Mouse (Mus musculus) liver, embryonic 13.5 days (tissue): ENCODE results near the gene Pola2. TPM values are rescaled to one million over a fixed set of nuclear protein-coding genes. Genes with fewer than 3 reads are reported as not detected.

Experiments used
- ATAC-seq: fragments of 200-750 bp; cut with Nextera tagmentation; 2 replicates; pipeline ENCODE4 v1.8.0; 2017; ENCODE audit warnings: low read depth, mild to moderate bottlenecking, moderate number of reproducible peaks, moderate library complexity
- DNase-seq: peaks from one replicate; pipeline ENCODE4 v3.0.0; 2022
- H3K27ac ChIP-seq: fragments of 300-500 bp; sonication (generic); 2 replicates; pipeline ENCODE4 v1.5.1; 2015; ENCODE audit warnings: moderate library complexity, mild to moderate bottlenecking, inconsistent platforms
- H3K27me3 ChIP-seq: fragments of 300-500 bp; sonication (generic); 2 replicates; pipeline ENCODE4 v1.6.1; 2015; ENCODE audit warnings: mild to moderate bottlenecking, inconsistent platforms
- H3K36me3 ChIP-seq: fragments of 300-500 bp; sonication (generic); 2 replicates; pipeline ENCODE4 v1.6.1; 2015; ENCODE audit warnings: mild to moderate bottlenecking, inconsistent platforms
- H3K4me1 ChIP-seq: fragments of 300-500 bp; sonication (generic); replicated peaks from 2 replicates; pipeline ENCODE4 v1.6.1; 2015; ENCODE audit warnings: inconsistent platforms
- H3K4me2 ChIP-seq: fragments of 300-500 bp; sonication (generic); 2 replicates; pipeline ENCODE4 v1.6.1; 2015; ENCODE audit warnings: inconsistent platforms, mild to moderate bottlenecking, moderate library complexity
- H3K4me3 ChIP-seq: fragments of 300-500 bp; sonication (generic); replicated peaks from 2 replicates; pipeline ENCODE4 v1.5.1; 2015; ENCODE audit warnings: mild to moderate bottlenecking, inconsistent platforms
- H3K9ac ChIP-seq: fragments of 300-500 bp; sonication (generic); 2 replicates; pipeline ENCODE4 v1.6.1; 2015; ENCODE audit warnings: mild to moderate bottlenecking, inconsistent platforms
- H3K9me3 ChIP-seq: fragments of 300-500 bp; sonication (generic); replicated peaks from 2 replicates; pipeline ENCODE4 v1.6.1; 2016; ENCODE audit warnings: inconsistent platforms
- WGBS: fragments of 180-500 bp; shearing (Covaris S2); methylation state at CpG from one replicate; pipeline ENCODE4 v1.1.7; 2015; ENCODE audit not compliant: insufficient replicate concordance; 5-methylcytosine and 5-hydroxymethylcytosine counted together
- polyA plus RNA-seq: library from polyadenylated mRNA; unstranded; fragments of >200 nt; fragmentation: Nextera tagmentation; extraction: Ambion mirVana; gene quantifications from 2 replicates; pipeline ENCODE4 v1.2.1, GENCODE M21; 2015

Gene Pola2
- polyA plus RNA-seq, 1 experiment from 2014 or later, result 62.2 TPM

GRCm38 (mm10) chr19:5923990-5924712 is 39.9 kb downstream of the Pola2 start:
- DNase-seq (peak; percentile 83), ATAC-seq (peak; percentile 35)
- no peaks in the 10 kb centered on the region for H3K9me3 ChIP-seq
- peaks cover 19% of the 10 kb centered on the region for H3K27me3 ChIP-seq
- under 1% methylated on average over 38 of the region's 38 CpGs for WGBS
- peak overlapping the region; percentile 76 for H3K27ac ChIP-seq
- H3K4me3 ChIP-seq, result peak overlapping the region; percentile 63
- no peaks in the 10 kb centered on the region for H3K36me3 ChIP-seq
- H3K4me1 ChIP-seq, result peaks cover 59% of the 10 kb centered on the region
- peak overlapping the region; percentile 92 for H3K4me2 ChIP-seq
- peak overlapping the region; percentile 74 for H3K9ac ChIP-seq

GRCm38 (mm10) chr19:5922963-5923362 is 41.0 kb downstream of the Pola2 start:
- Histone ChIP-seq H3K9me3 (no peaks in the 10 kb centered on the region), H3K9ac (peak overlapping the region; percentile 56), H3K36me3 (peaks cover 7% of the 10 kb centered on the region)

DNA sequence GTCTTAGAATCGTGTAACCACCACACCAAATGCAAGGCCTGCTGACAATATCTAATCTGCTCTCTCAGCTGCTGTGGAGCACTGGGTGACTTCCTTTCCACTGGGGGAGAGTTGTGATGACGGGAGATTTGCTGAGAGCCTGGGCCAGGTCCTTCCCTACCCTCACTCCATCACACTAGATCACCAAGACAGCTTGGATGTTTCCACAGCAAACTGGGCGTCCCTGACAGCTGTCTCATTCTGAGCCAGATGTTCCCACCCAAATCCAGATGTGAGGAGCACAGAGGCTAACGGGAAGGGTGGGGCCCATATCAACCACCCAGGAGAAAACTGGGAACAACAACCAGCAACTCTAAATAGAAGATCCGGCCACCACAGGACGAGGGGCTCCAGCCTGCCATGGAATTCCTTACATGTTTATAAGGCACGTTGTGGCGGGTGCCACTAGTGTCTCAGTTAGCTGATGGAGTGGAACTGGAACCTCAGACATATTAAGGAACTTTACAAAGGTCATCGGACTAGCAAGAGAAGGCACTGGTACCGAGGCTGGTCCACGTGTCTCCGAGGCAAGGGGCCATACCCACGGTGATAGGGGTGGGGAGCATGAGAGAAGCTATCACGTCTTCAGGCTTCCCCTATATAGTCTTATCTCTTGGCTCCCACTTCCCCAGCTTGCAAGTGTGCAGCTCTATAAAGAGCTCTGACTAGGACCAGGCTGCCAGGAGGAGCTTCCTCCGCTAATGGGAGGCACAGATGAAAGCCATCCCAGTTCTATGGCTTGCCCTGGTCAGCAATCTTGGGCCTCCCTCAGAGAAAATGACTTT is 41.7 kb downstream of the Pola2 start:
- peak; percentile 70 for DNase-seq
- Histone ChIP-seq H3K27ac (peak overlapping the region; percentile 91), H3K4me3 (peak overlapping the region; percentile 38), H3K9me3 (no peaks in the 10 kb centered on the region), H3K4me1 (peaks cover 50% of the 10 kb centered on the region), H3K36me3 (peaks cover 13% of the 10 kb centered on the region), H3K4me2 (peak overlapping the region; percentile 92), H3K27me3 (peaks cover 17% of the 10 kb centered on the region), H3K9ac (peak overlapping the region; percentile 56)
- ATAC-seq, result peak; percentile 80
- WGBS, result 21% methylated on average over 15 of the region's 15 CpGs

More at GRCm38 (mm10) chr19:5922963-5923362, 41.0 kb downstream of the Pola2 start:
- Histone ChIP-seq H3K4me3 (peak overlapping the region; percentile 38), H3K27me3 (peaks cover 19% of the 10 kb centered on the region), H3K4me1 (peaks cover 50% of the 10 kb centered on the region), H3K4me2 (peak overlapping the region; percentile 92), H3K27ac (peak overlapping the region; percentile 91)
- DNase-seq (no peak), ATAC-seq (no peak)
- 72% methylated on average over 3 of the region's 3 CpGs for WGBS

GRCm38 (mm10) chr19:5921715-5922114 is 42.3 kb downstream of the Pola2 start:
- 16% methylated on average over 9 of the region's 9 CpGs for WGBS
- peak; percentile 55 for DNase-seq
- peak; percentile 15 for ATAC-seq

GRCm38 (mm10) chr19:5913007-5913719 is 50.8 kb downstream of the Pola2 start, which contains the start of gene Dpf2:
Gene Dpf2, minus strand, starts transcription at chr19:5913010.
- peak within 1 kb of the TSS; percentile 89 for H3K4me2 ChIP-seq
- ATAC-seq (peak; percentile 54), DNase-seq (peak; percentile 42)
- H3K9me3 ChIP-seq, result no peaks in the 10 kb centered on the region
- peaks cover 36% of the 10 kb centered on the region for H3K36me3 ChIP-seq
- no peaks in the 10 kb centered on the region for H3K27me3 ChIP-seq
- WGBS, result 5% methylated on average over 13 of the region's 13 CpGs
- H3K9ac ChIP-seq, result peak within 1 kb of the TSS; percentile 99
- peak within 1 kb of the TSS; percentile 96 for H3K4me3 ChIP-seq
- peak within 1 kb of the TSS; percentile 92 for H3K27ac ChIP-seq
- H3K4me1 ChIP-seq, result peaks cover 57% of the 10 kb centered on the region

More at GRCm38 (mm10) chr19:5921715-5922114, 42.3 kb downstream of the Pola2 start:
- Histone ChIP-seq H3K27ac (peak overlapping the region; percentile 91), H3K27me3 (peaks cover 15% of the 10 kb centered on the region), H3K4me1 (peaks cover 50% of the 10 kb centered on the region), H3K9me3 (no peaks in the 10 kb centered on the region), H3K4me2 (peak overlapping the region; percentile 92), H3K4me3 (peak overlapping the region; percentile 38), H3K9ac (peak overlapping the region; percentile 56), H3K36me3 (peaks cover 19% of the 10 kb centered on the region)

GRCm38 (mm10) chr19:5912103-5913006 is 51.6 kb downstream of the Pola2 start:
- no peaks in the 10 kb centered on the region for H3K27me3 ChIP-seq
- no peaks in the 10 kb centered on the region for H3K9me3 ChIP-seq
- H3K4me2 ChIP-seq, result peak overlapping the region; percentile 89
- H3K27ac ChIP-seq, result peak overlapping the region; percentile 92
- peak overlapping the region; percentile 99 for H3K9ac ChIP-seq
- ATAC-seq (peak; percentile 96), DNase-seq (peak; percentile 99)
- peaks cover 33% of the 10 kb centered on the region for H3K36me3 ChIP-seq
- peak overlapping the region; percentile 96 for H3K4me3 ChIP-seq
- WGBS, result 1% methylated on average over 56 of the region's 59 CpGs
- H3K4me1 ChIP-seq, result peaks cover 59% of the 10 kb centered on the region

- H3K4me2 ChIP-seq, result peak overlapping the region; percentile 89
- peaks cover 59% of the 10 kb centered on the region for H3K4me1 ChIP-seq
- DNase-seq, result no peak
- under 1% methylated on average over 14 of the region's 14 CpGs for WGBS
- H3K4me3 ChIP-seq, result peak overlapping the region; percentile 96
- peak overlapping the region; percentile 99 for H3K9ac ChIP-seq
- peak overlapping the region; percentile 92 for H3K27ac ChIP-seq
- ATAC-seq, result no peak
- peaks cover 34% of the 10 kb centered on the region for H3K36me3 ChIP-seq
- H3K27me3 ChIP-seq, result no peaks in the 10 kb centered on the region
- H3K9me3 ChIP-seq, result no peaks in the 10 kb centered on the region
These were observed 52.4 kb downstream of the Pola2 start for GRCm38 (mm10) chr19:5911430-5912102.

- Histone ChIP-seq H3K4me2 (peak overlapping the region; percentile 89), H3K27ac (peak overlapping the region; percentile 49; the same call in 1 of the 2 replicates), H3K4me3 (peak overlapping the region; percentile 27; the same call in 1 of the 2 replicates), H3K4me1 (peaks cover 54% of the 10 kb centered on the region), H3K9ac (peak overlapping the region; percentile 40; the same call in 1 of the 2 replicates), H3K9me3 (no peaks in the 10 kb centered on the region), H3K27me3 (no peaks in the 10 kb centered on the region), H3K36me3 (peaks cover 35% of the 10 kb centered on the region)
- ATAC-seq, result no peak
- no peak for DNase-seq
- 66% methylated on average over 6 of the region's 6 CpGs for WGBS
These were observed 53.8 kb downstream of the Pola2 start for GRCm38 (mm10) chr19:5910221-5910620.

- H3K4me1 ChIP-seq, result peaks cover 33% of the 10 kb centered on the region
- peaks cover 60% of the 10 kb centered on the region for H3K36me3 ChIP-seq
- no peak overlapping the region for H3K4me3 ChIP-seq
- DNase-seq (no peak), ATAC-seq (no peak)
- H3K27ac ChIP-seq, result no peak overlapping the region
- no peaks in the 10 kb centered on the region for H3K27me3 ChIP-seq
- H3K9me3 ChIP-seq, result no peaks in the 10 kb centered on the region
- 81% methylated on average over 3 of the region's 3 CpGs for WGBS
- no peak overlapping the region for H3K9ac ChIP-seq
- no peak overlapping the region for H3K4me2 ChIP-seq
These were observed 56.7 kb downstream of the Pola2 start for GRCm38 (mm10) chr19:5907275-5907674.
